Mouse (Mus musculus) bone marrow macrophage, adult 2 months (primary cell): ENCODE data around the gene Slc34a3.

ENCODE experiments used
- CTCF ChIP-seq: IDR thresholded peaks from 2 replicates; pipeline ENCODE4 v1.5.1; 2012; ENCODE audit warnings: low read depth, mild to moderate bottlenecking, low read length, moderate library complexity
- POLR2A ChIP-seq: IDR thresholded peaks from 2 replicates; pipeline ENCODE4 v1.6.1; 2012; ENCODE audit warnings: mild to moderate bottlenecking, low read depth, low read length, borderline replicate concordance

- TF ChIP-seq CTCF (no peak), POLR2A (no peak)
Observed at GRCm38 (mm10) chr2:25252331-25252730, 18.2 kb upstream of the Slc34a3 start.
